Mouse (Mus musculus): ENCODE measurements at regions not wholly inside any gene's neighbourhood (a gene's known extent, or its start where the extent isn't known, plus 50 kb on each side); places are given as distances from the start of the nearest gene placed in this dataset.
A peak's percentile ranks its signal among the peaks of the same experiment; 100 is the strongest.

DNA sequence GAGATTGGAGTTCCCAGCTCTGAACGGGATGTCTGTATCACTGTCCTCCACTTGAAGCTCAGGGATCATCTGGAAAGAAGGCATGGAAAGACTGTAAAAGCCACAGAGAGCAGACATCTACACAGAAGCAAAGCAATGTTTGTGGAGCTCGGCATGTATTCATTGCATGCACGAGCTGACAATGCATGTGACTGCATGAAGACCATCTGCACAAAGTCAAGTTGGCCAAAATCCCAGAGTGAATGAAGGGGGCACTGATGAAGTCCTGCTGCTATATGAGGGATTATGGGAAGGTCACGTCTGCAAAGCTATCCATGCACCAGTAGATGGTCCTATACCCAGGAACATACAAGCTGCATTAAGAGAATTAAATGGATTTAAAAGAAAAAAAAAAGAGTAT is 317.6 kb upstream of the Sox9 start:
- H3K9ac ChIP-seq (replicated peaks; ENCODE audit: low read length) = no peak overlapping the region
- H3K4me3 ChIP-seq (ENCODE audit: low read length) = no peak overlapping the region
- H3K9me3 ChIP-seq (ENCODE audit: low read length) = no peaks in the 10 kb centered on the region
- ATAC-seq (ENCODE audit: low FRiP score, low TSS enrichment) = no peak
- H3K36me3 ChIP-seq (ENCODE audit: insufficient read depth, low read length) = no peaks in the 10 kb centered on the region
- H3K27me3 ChIP-seq (ENCODE audit: insufficient read depth, low read length) = no peaks in the 10 kb centered on the region
- no peak overlapping the region for H3K27ac ChIP-seq (ENCODE audit: low read length)
- WGBS = 79% methylated on average over 4 of the region's 4 CpGs
- no peak overlapping the region for H3K4me2 ChIP-seq (replicated peaks; ENCODE audit: low read depth, low read length)
- no peaks in the 10 kb centered on the region for H3K4me1 ChIP-seq (ENCODE audit: insufficient read depth, low read length)

DNA sequence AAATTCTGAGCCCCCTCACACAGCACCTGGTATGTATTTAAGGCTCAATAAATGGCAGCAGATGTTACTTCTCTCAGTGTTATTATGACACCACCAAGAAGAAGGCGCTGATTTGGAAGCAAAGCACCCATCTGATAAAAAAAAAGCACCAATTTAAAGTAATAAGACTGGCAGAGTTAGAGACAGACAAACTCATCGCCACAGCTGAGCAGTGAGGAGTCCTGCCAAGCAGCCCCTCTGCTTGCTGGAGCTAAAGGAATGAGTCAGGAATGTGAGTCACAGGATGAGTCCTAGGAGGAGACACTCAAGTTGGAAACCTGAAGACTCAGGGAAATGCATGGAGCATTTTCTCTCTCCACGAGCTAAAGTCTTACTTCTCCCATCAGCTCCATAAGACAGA is 311.7 kb upstream of the Sox9 start:
- Histone ChIP-seq H3K27me3 (ENCODE audit: insufficient read depth, low read length) (0 out of 2 replicates have a peak, but pooled peaks cover 3% of the 10 kb centered on the region), H3K4me1 (ENCODE audit: insufficient read depth, low read length) (no peaks in the 10 kb centered on the region), H3K9ac (replicated peaks; ENCODE audit: low read length) (no peak overlapping the region), H3K36me3 (ENCODE audit: insufficient read depth, low read length) (no peaks in the 10 kb centered on the region), H3K27ac (ENCODE audit: low read length) (no peak overlapping the region), H3K9me3 (ENCODE audit: low read length) (no peaks in the 10 kb centered on the region), H3K4me2 (replicated peaks; ENCODE audit: low read depth, low read length) (no peak overlapping the region), H3K4me3 (ENCODE audit: low read length) (no peak overlapping the region)
- no peak for ATAC-seq (ENCODE audit: low FRiP score, low TSS enrichment)
- WGBS = 69% methylated on average over 3 of the region's 3 CpGs

DNA sequence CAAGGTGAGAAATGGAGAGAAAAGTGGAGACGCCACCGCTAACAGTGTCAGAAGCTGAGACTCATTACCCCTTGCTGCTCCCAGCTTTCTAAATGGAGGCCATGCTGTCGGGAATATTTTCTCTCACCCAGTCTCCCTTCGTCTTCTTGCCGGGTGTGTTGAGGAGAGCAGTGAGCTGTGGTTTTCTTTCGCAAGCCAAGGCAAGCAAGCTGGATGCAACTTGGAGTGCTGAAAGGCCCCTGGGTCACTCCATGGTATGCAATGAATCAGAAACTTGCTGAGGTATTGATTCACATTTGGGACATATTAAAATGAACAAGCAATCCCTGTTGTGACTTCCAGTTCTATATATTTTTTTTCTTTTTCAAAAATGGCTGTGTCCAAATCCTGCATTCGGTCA is 308.8 kb upstream of the Sox9 start:
- Histone ChIP-seq H3K27ac (ENCODE audit: low read length) (no peak overlapping the region), H3K4me2 (replicated peaks; ENCODE audit: low read depth, low read length) (no peak overlapping the region), H3K4me3 (ENCODE audit: low read length) (no peak overlapping the region), H3K9me3 (ENCODE audit: low read length) (no peaks in the 10 kb centered on the region), H3K27me3 (ENCODE audit: insufficient read depth, low read length) (0 out of 2 replicates have a peak, but pooled peaks cover 3% of the 10 kb centered on the region), H3K4me1 (ENCODE audit: insufficient read depth, low read length) (no peaks in the 10 kb centered on the region), H3K9ac (replicated peaks; ENCODE audit: low read length) (no peak overlapping the region), H3K36me3 (ENCODE audit: insufficient read depth, low read length) (no peaks in the 10 kb centered on the region)
- WGBS = 80% methylated on average over 7 of the region's 7 CpGs
- ATAC-seq (ENCODE audit: low FRiP score, low TSS enrichment) = no peak

DNA sequence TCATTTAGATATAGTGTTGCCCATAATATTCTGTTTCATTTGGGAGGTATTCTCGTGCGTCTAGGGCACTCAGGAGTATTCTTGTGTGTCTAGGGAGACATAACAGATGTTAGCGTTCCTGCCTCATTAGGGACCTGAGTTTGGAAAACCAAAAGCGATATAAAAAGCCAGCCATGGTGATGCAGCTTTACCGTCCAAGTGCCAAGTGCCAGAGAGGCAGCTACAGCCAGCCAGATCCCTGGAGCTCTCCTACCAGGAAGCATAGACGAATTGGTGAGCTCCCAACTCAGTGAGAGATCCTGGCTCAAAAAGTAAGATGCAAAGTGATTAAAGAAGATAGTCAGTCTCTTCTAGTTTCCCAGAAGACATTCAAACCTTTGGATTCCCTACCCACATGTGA is 308.3 kb upstream of the Sox9 start:
- Histone ChIP-seq H3K4me3 (ENCODE audit: low read length) (no peak overlapping the region), H3K9me3 (ENCODE audit: low read length) (no peaks in the 10 kb centered on the region), H3K27ac (ENCODE audit: low read length) (no peak overlapping the region), H3K9ac (replicated peaks; ENCODE audit: low read length) (no peak overlapping the region), H3K4me1 (ENCODE audit: insufficient read depth, low read length) (no peaks in the 10 kb centered on the region), H3K36me3 (ENCODE audit: insufficient read depth, low read length) (no peaks in the 10 kb centered on the region), H3K4me2 (replicated peaks; ENCODE audit: low read depth, low read length) (no peak overlapping the region), H3K27me3 (ENCODE audit: insufficient read depth, low read length) (0 out of 2 replicates have a peak, but pooled peaks cover 3% of the 10 kb centered on the region)
- WGBS = 80% methylated on average over 6 of the region's 6 CpGs
- ATAC-seq (ENCODE audit: low FRiP score, low TSS enrichment) = no peak

DNA sequence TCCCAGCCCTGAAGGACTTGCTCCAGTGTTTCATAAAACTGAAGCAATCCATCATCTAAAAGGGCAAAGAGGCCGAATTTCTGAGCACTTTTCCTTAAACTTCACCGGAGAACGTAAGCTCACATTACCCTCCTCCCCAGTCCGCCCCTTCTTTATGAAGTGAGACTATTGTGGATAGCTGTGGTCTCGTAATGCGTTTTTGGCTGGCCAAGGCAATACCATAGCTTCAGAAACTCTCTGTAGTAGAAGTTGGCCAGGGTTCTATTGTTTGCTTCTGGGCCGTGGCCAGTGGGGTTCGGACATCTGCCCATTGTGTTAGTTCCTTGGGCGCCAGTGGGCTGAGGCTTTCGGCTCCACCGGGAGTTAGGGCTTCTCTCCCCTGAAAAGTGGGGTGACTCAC is 301.7 kb upstream of the Sox9 start:
- no peak overlapping the region for H3K4me3 ChIP-seq (ENCODE audit: low read length)
- 67% methylated on average over 11 of the region's 11 CpGs for WGBS
- no peak for ATAC-seq (ENCODE audit: low FRiP score, low TSS enrichment)

DNA sequence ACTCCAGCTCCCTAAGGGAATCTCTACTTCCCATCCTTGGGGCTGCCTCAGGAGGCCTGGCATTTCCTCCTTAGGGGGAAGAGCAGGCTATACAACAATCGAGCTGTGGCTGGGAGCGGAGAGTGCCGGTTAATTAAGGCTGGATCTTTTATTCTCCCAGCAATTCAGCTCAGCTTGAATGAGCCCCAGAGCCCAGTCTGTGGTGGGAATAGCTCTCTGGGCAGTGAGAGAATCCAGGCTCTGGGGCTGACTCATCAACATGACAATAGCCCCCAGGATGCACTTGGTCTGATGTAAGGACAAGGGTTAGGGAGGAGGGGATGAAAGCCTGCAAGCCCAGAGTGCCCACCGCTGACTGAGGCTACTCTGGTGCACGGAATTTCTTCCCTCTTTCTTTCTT is 280.2 kb upstream of the Sox9 start:
- H3K27ac ChIP-seq (ENCODE audit: low read length) = no peak overlapping the region
- no peak overlapping the region for H3K9ac ChIP-seq (replicated peaks; ENCODE audit: low read length)
- H3K4me1 ChIP-seq (ENCODE audit: insufficient read depth, low read length) = no peaks in the 10 kb centered on the region
- no peak overlapping the region for H3K4me3 ChIP-seq (ENCODE audit: low read length)
- no peaks in the 10 kb centered on the region for H3K27me3 ChIP-seq (ENCODE audit: insufficient read depth, low read length)
- no peaks in the 10 kb centered on the region for H3K36me3 ChIP-seq (ENCODE audit: insufficient read depth, low read length)
- H3K4me2 ChIP-seq (replicated peaks; ENCODE audit: low read depth, low read length) = no peak overlapping the region
- H3K9me3 ChIP-seq (ENCODE audit: low read length) = no peaks in the 10 kb centered on the region
- no peak for ATAC-seq (ENCODE audit: low FRiP score, low TSS enrichment)
- 12% methylated on average over 5 of the region's 5 CpGs for WGBS

More for the DNA sequence above, 301.7 kb upstream of the Sox9 start:
- Histone ChIP-seq H3K4me2 (replicated peaks; ENCODE audit: low read depth, low read length) (peak overlapping the region; percentile 40), H3K36me3 (ENCODE audit: insufficient read depth, low read length) (no peaks in the 10 kb centered on the region), H3K9ac (replicated peaks; ENCODE audit: low read length) (no peak overlapping the region), H3K27me3 (ENCODE audit: insufficient read depth, low read length) (no peaks in the 10 kb centered on the region), H3K27ac (ENCODE audit: low read length) (no peak overlapping the region), H3K9me3 (ENCODE audit: low read length) (no peaks in the 10 kb centered on the region), H3K4me1 (ENCODE audit: insufficient read depth, low read length) (0 out of 2 replicates have a peak, but pooled peaks cover 7% of the 10 kb centered on the region)

DNA sequence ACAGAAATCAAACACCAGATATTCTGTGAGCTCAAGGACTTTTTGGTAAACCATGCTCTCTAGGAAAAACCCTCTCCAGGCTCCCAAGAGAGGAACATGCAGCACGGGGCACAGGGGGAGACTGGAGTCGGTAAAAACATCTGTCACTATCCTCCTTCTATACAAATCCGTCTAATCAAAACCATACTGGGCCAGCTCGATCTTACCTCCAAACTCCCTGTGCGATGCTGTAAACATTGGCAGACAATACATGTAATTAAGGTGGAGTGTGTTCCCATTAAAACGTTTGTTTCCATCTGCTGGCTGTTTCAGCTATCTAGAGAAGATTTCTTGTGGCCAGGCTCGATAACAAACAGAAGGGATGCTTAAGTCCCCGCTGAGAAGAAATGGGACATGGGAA is 262.9 kb upstream of the Sox9 start:
- no peak overlapping the region for H3K4me2 ChIP-seq (replicated peaks; ENCODE audit: low read depth, low read length)
- no peak for ATAC-seq (ENCODE audit: low FRiP score, low TSS enrichment)
- no peak overlapping the region for H3K4me3 ChIP-seq (ENCODE audit: low read length)
- no peaks in the 10 kb centered on the region for H3K36me3 ChIP-seq (ENCODE audit: insufficient read depth, low read length)
- H3K9ac ChIP-seq (replicated peaks; ENCODE audit: low read length) = no peak overlapping the region
- H3K4me1 ChIP-seq (ENCODE audit: insufficient read depth, low read length) = no peaks in the 10 kb centered on the region
- WGBS = 80% methylated on average over 8 of the region's 8 CpGs
- H3K27ac ChIP-seq (ENCODE audit: low read length) = no peak overlapping the region
- no peaks in the 10 kb centered on the region for H3K27me3 ChIP-seq (ENCODE audit: insufficient read depth, low read length)
- H3K9me3 ChIP-seq (ENCODE audit: low read length) = no peaks in the 10 kb centered on the region

DNA sequence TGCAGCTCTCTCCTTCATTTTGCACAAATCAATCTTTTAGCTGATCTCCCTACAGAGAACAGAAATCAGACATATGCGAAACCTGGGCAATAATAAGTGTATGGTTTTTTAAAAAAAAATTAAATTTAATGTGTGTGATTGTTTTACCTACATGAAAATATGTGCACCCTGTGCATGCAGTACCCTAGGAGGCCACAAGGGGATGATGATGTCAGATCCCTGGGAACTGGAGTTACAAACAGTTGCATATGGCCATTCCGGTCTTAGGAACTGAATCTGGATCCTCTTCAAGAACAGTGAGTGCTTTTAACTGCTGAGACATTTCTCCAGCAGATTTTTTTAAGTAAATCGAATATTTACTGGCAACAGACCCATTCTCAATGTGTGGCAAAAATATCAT is 257.0 kb upstream of the Sox9 start:
- Histone ChIP-seq H3K4me1 (ENCODE audit: insufficient read depth, low read length) (no peaks in the 10 kb centered on the region), H3K27ac (ENCODE audit: low read length) (no peak overlapping the region), H3K36me3 (ENCODE audit: insufficient read depth, low read length) (no peaks in the 10 kb centered on the region), H3K4me2 (replicated peaks; ENCODE audit: low read depth, low read length) (no peak overlapping the region), H3K9ac (replicated peaks; ENCODE audit: low read length) (no peak overlapping the region), H3K9me3 (ENCODE audit: low read length) (0 out of 2 replicates have a peak, but pooled peaks cover 3% of the 10 kb centered on the region), H3K27me3 (ENCODE audit: insufficient read depth, low read length) (no peaks in the 10 kb centered on the region), H3K4me3 (ENCODE audit: low read length) (no peak overlapping the region)
- WGBS = 86% methylated on average over 3 of the region's 3 CpGs
- no peak for ATAC-seq (ENCODE audit: low FRiP score, low TSS enrichment)

DNA sequence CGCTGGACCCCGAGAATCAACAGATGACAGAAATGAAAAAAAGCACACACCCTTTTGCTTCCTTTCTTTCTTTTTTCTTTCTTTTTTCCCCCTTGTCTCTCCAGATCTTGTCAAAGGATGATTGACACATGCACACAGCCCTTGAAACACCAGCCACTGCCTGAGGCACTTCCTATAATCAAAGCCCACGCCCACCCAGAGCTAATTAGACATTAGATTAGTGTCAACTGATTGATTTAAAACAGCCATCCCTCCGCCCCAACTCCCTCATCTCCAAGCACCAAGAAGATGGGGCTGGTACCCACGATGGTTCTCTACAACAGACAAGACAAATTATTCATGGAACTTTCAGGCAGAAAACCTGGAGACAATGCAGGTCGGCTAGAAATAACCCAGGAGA is 239.5 kb upstream of the Sox9 start:
- 46% methylated on average over 6 of the region's 6 CpGs for WGBS
- Histone ChIP-seq H3K4me2 (replicated peaks; ENCODE audit: low read depth, low read length) (no peak overlapping the region), H3K36me3 (ENCODE audit: insufficient read depth, low read length) (no peaks in the 10 kb centered on the region), H3K4me1 (ENCODE audit: insufficient read depth, low read length) (peaks cover 9% of the 10 kb centered on the region; the same call in 1 of the 2 replicates), H3K4me3 (ENCODE audit: low read length) (no peak overlapping the region), H3K27ac (ENCODE audit: low read length) (no peak overlapping the region), H3K27me3 (ENCODE audit: insufficient read depth, low read length) (no peaks in the 10 kb centered on the region), H3K9ac (replicated peaks; ENCODE audit: low read length) (no peak overlapping the region), H3K9me3 (ENCODE audit: low read length) (no peaks in the 10 kb centered on the region; the same call in 1 of the 2 replicates)
- ATAC-seq (ENCODE audit: low FRiP score, low TSS enrichment) = no peak

DNA sequence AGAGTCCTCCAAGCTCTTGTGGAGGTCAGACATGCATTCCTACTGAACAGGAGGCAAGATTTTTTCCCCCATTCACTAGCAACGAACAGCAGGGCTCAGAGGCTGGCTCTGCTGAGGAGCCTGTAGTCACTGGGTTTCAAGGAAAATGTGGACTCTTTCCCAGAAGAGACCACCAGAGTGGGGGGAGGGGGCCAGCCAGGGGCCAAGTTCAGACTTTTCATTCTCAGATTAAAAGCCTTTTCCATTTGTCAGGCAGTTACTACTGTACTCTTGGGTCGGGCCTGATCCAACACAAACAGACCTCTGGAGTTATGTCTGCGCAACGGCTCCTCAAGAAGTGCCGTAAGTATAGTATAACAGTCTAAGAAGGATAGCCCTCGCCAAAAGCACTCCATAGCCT is 238.6 kb upstream of the Sox9 start:
- WGBS = 60% methylated on average over 6 of the region's 6 CpGs

More for the DNA sequence above, 238.6 kb upstream of the Sox9 start:
- peak; percentile 74 for ATAC-seq (ENCODE audit: low FRiP score, low TSS enrichment)
- H3K9me3 ChIP-seq (ENCODE audit: low read length) = no peaks in the 10 kb centered on the region; the same call in 1 of the 2 replicates
- no peak overlapping the region for H3K4me2 ChIP-seq (replicated peaks; ENCODE audit: low read depth, low read length)
- no peaks in the 10 kb centered on the region for H3K36me3 ChIP-seq (ENCODE audit: insufficient read depth, low read length)
- no peaks in the 10 kb centered on the region for H3K27me3 ChIP-seq (ENCODE audit: insufficient read depth, low read length)
- H3K4me1 ChIP-seq (ENCODE audit: insufficient read depth, low read length) = peaks cover 9% of the 10 kb centered on the region; the same call in 1 of the 2 replicates
- no peak overlapping the region for H3K4me3 ChIP-seq (ENCODE audit: low read length)
- H3K27ac ChIP-seq (ENCODE audit: low read length) = no peak overlapping the region
- H3K9ac ChIP-seq (replicated peaks; ENCODE audit: low read length) = no peak overlapping the region
